Mouse (Mus musculus) thymus, adult 2 months (tissue): Measurements from ENCODE around the gene Ldhd.

ENCODE experiments used
- CTCF ChIP-seq: fragments of 200-500 bp; IDR thresholded peaks from 2 replicates; pipeline ENCODE4 v1.5.1; 2012; ENCODE audit warnings: mild to moderate bottlenecking, control low read depth, low read length, moderate library complexity, borderline replicate concordance; ENCODE audit not compliant: control insufficient read depth, poor library complexity, insufficient read depth; ENCODE audit errors: extremely low read depth
- POLR2A ChIP-seq: fragments of 200-500 bp; IDR thresholded peaks from 2 replicates; pipeline ENCODE4 v1.6.1; 2012; ENCODE audit warnings: mild to moderate bottlenecking, low read length, control low read depth, moderate library complexity; ENCODE audit not compliant: control insufficient read depth, poor library complexity, insufficient read depth; ENCODE audit errors: extremely low read depth

DNA sequence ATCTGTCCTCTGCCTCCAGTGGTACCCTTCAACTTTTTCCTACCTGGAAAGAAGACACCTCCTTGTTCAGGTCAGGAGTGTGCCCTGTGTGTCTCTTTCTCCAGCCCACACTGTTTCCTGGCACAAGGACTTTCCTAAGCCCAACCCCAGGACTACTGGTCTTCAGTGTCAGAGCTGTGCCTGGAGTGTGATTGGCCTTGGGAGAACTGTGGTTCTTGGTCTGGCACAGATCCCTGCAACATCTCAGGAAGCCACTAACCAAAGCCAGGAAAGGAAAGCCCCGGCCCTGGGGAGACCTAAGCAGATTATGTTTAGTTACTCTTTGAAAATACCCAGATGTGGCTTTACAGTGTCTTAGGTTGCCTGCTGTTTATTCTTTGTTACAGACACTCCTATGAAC, 10.2 kb downstream of the Ldhd start:
- no peak for TF ChIP-seq CTCF
- TF ChIP-seq POLR2A: no peak
